Mouse (Mus musculus): ENCODE data around the gene Scnn1a.

Scnn1a gene

GRCm38 (mm10) chr6:125342198-125342597, 21.7 kb downstream of the Scnn1a start:
- DNase-seq (ENCODE audit: low read depth): no peak

- DNase-seq (ENCODE audit: low read depth): no peak
Measured at GRCm38 (mm10) chr6:125344084-125344483, 23.6 kb downstream of the Scnn1a start.

- DNase-seq (ENCODE audit: low read depth): no peak
Measured at GRCm38 (mm10) chr6:125344866-125345265, 24.4 kb downstream of the Scnn1a start.

GRCm38 (mm10) chr6:125345625-125346024, 25.2 kb downstream of the Scnn1a start:
- DNase-seq (ENCODE audit: low read depth): no peak

- no peak for DNase-seq (ENCODE audit: low read depth)
Measured at GRCm38 (mm10) chr6:125346029-125346428, 25.6 kb downstream of the Scnn1a start.

- DNase-seq (ENCODE audit: low read depth): no peak
Measured at GRCm38 (mm10) chr6:125348721-125349574, 28.5 kb downstream of the Scnn1a start, which contains the start of gene Tnfrsf1a. Gene Tnfrsf1a, plus strand, starts transcription at chr6:125349362.

- peak; percentile 90 for DNase-seq (ENCODE audit: low read depth)
Measured at GRCm38 (mm10) chr6:125349575-125350230, 29.2 kb downstream of the Scnn1a start.

GRCm38 (mm10) chr6:125350231-125350994, 30.0 kb downstream of the Scnn1a start:
- DNase-seq (ENCODE audit: low read depth): peak; percentile 63

- no peak for DNase-seq (ENCODE audit: low read depth)
Measured at GRCm38 (mm10) chr6:125350995-125351324, 30.5 kb downstream of the Scnn1a start.

GRCm38 (mm10) chr6:125351368-125352045, 31.0 kb downstream of the Scnn1a start:
- peak; percentile 69 for DNase-seq (ENCODE audit: low read depth)

- DNase-seq (ENCODE audit: low read depth): no peak
Measured at GRCm38 (mm10) chr6:125352046-125352384, 31.6 kb downstream of the Scnn1a start.

GRCm38 (mm10) chr6:125352811-125353210, 32.4 kb downstream of the Scnn1a start:
- no peak for DNase-seq (ENCODE audit: low read depth)

GRCm38 (mm10) chr6:125353221-125353620, 32.8 kb downstream of the Scnn1a start:
- no peak for DNase-seq (ENCODE audit: low read depth)

GRCm38 (mm10) chr6:125353655-125354054, 33.2 kb downstream of the Scnn1a start:
- DNase-seq (ENCODE audit: low read depth): no peak

- peak; percentile 90 for DNase-seq (ENCODE audit: low read depth)
Measured at GRCm38 (mm10) chr6:125354352-125355151, 34.1 kb downstream of the Scnn1a start.

- peak; percentile 27 for DNase-seq (ENCODE audit: low read depth)
Measured at GRCm38 (mm10) chr6:125355197-125355741, 34.8 kb downstream of the Scnn1a start.

- DNase-seq (ENCODE audit: low read depth): peak; percentile 27
Measured at GRCm38 (mm10) chr6:125356264-125356663, 35.8 kb downstream of the Scnn1a start.

- DNase-seq (ENCODE audit: low read depth): no peak
Measured at GRCm38 (mm10) chr6:125357334-125357733, 36.9 kb downstream of the Scnn1a start.

GRCm38 (mm10) chr6:125359999-125360398, 39.5 kb downstream of the Scnn1a start:
- DNase-seq (ENCODE audit: low read depth): no peak

GRCm38 (mm10) chr6:125360846-125361245, 40.4 kb downstream of the Scnn1a start:
- DNase-seq (ENCODE audit: low read depth): no peak

Data from NIH3T3 (cell line).